Mouse (Mus musculus) left cerebral cortex, postnatal 25 days (tissue): ENCODE measurements around the gene Ccdc40. TPM values are rescaled to one million over a fixed set of nuclear protein-coding genes. Genes with fewer than 3 reads are reported as not detected.
A peak's percentile ranks its signal among the peaks of the same experiment; 100 is the strongest.

Experiments used
- DNase-seq, 2 experiments: peaks; one replicate each; pipeline ENCODE4 v3.0.0; 2022; ENCODE audit warnings: low spot score in 2 of 2, mixed read lengths in 1 of 2
- intact Hi-C: fragments of 180-260 bp; cut with DNase I; formaldehyde crosslinking; loops from one replicate; pipeline ENCODE4 v1.15.1; 2025
- total RNA-seq, 2 experiments: library from RNA; stranded (reverse); gene quantifications; 2 replicates each; pipeline ENCODE4 v1.2.3; 2021

Ccdc40 gene
- total RNA-seq, result 1 to 10 TPM in 1 of 2 experiments, under 1 TPM in 1; 0.98 to 1.4 TPM

GRCm38 (mm10) chr11:119228091-119228781 lies at the start of gene Ccdc40, which contains the start of gene Tbc1d16:
Gene Ccdc40 (plus strand): TSS chr11:119228572.
Gene Tbc1d16 (minus strand): TSS chr11:119228499.
- peak; percentile 34 to 68 for DNase-seq
- intact Hi-C loops, result no loop called here

GRCm38 (mm10) chr11:119180824-119181582 lies 47.4 kb upstream of the Ccdc40 start:
- intact Hi-C loops, result no loop called here
- no peak for DNase-seq

DNA sequence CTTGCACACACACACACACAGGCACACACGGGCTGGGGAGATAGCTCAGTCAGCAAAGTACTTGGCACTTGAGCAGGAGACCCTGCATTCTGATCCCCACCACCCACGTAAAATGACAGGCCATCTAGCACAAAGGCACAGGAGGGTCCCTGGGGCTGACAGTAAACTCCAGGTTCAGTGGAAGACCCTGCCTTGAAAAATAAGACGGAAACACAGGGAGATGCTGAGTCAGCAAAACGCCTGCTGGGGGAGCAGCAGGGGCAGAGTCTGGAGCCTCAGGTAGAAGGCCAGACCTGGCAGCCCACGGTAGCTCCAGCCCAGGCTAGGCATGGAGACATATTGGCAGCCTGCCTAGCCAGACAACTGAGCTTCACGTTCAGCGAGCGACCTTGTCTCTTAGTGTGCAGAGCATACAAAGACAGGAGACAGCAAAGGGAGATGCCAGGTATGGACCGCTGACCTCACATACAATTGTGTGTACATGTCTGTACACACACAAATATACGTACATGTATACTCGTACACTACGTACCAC lies 46.4 kb upstream of the Ccdc40 start:
- no peak for DNase-seq
- intact Hi-C loops, result no loop called here

- DNase-seq, result no peak
- intact Hi-C loops, result no loop called here
These were observed 44.6 kb upstream of the Ccdc40 start for GRCm38 (mm10) chr11:119183684-119184310.

DNA sequence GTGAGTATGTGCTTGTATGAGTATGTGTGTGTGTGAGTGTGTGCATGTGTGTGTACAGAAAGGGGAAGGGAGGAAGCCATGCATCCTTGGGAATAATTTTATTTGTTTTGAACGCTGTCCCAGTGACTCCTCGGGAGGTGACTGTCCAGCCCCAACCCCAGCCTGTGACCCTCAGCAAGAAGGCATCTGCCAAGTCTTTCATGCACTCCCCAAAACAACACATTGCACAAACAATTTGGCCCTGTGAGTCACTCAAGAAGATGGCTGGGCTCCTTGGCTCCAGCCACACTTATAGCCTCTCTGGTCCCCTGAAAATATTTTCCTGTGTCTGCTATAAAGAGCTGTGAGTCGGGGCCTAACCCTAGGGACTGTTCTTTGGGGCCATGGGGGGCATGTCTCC lies 42.0 kb upstream of the Ccdc40 start:
- intact Hi-C loops, result loop anchor here (5.0 kb wide), 1 partner anchor 74 kb away; no protein-coding TSS in a partner anchor
- DNase-seq, result no peak

DNA sequence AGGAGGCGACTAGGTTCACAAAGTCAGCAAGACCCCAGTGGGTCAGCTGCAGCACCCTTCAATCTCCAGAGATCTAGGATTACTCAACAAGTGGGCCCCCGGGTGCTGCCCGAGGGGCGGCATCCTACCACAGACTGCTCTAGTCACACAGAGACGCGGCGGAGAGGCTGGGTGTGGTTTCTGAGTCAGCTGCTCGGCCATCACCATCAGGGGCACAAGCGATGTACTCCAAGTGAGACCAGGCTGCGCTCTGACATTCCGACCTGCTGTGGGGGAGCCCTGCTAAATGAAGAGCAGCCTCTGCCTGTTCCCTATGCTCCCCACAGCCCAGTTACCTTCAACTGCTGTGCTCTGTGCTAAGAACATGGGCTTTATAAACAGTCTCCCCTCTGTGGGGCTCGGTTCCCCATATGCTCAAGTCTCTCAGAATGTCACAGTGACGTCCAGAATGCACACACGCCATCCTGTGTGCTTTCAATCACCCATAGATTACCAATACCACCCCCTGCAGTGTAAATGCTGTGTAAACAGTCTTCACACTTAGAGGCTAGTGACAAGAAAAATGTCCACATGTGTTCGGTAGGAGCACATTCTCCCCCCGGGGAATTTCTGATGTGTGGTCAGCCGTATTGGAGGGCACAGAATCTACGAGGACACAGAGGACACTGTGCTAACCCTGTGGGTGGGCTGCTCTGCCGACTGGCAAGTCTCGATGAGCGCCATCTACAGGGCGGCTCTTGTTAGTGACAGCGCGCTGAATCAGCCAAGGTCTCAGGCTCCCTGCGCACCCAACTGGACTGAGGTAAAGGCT lies 41.2 kb upstream of the Ccdc40 start:
- peak; percentile 60 to 61 for DNase-seq
- intact Hi-C loops, result loop anchor here (5.0 kb wide), 1 partner anchor 75 kb away; no protein-coding TSS in a partner anchor

- intact Hi-C loops, result loop anchor here (5.0 kb wide), 1 partner anchor 75 kb away; no protein-coding TSS in a partner anchor
These were observed 40.6 kb upstream of the Ccdc40 start for GRCm38 (mm10) chr11:119187800-119188197.

GRCm38 (mm10) chr11:119188389-119188788 lies 40.0 kb upstream of the Ccdc40 start:
- no peak for DNase-seq
- intact Hi-C loops, result loop anchor here (5.0 kb wide), 1 partner anchor 76 kb away; no protein-coding TSS in a partner anchor

More at GRCm38 (mm10) chr11:119187800-119188197, 40.6 kb upstream of the Ccdc40 start:
- DNase-seq, result no peak

- intact Hi-C loops, result loop anchor here (5.0 kb wide), 1 partner anchor 77 kb away; no protein-coding TSS in a partner anchor
- DNase-seq, result no peak
These were observed 39.1 kb upstream of the Ccdc40 start for GRCm38 (mm10) chr11:119189319-119189718.

GRCm38 (mm10) chr11:119190498-119190897 lies 37.9 kb upstream of the Ccdc40 start:
- DNase-seq, result peak; percentile 41 to 64
- intact Hi-C loops, result loop anchor here (2.0 kb wide), 2 partner anchors 102 to 140 kb away; no protein-coding TSS in a partner anchor

- DNase-seq, result no peak
- intact Hi-C loops, result loop anchor here (2.0 kb wide), 2 partner anchors 103 to 141 kb away; no protein-coding TSS in a partner anchor
These were observed 36.7 kb upstream of the Ccdc40 start for GRCm38 (mm10) chr11:119191606-119192081.

- intact Hi-C loops, result no loop called here
- DNase-seq, result no peak
These were observed 36.2 kb upstream of the Ccdc40 start for GRCm38 (mm10) chr11:119192176-119192575.

DNA sequence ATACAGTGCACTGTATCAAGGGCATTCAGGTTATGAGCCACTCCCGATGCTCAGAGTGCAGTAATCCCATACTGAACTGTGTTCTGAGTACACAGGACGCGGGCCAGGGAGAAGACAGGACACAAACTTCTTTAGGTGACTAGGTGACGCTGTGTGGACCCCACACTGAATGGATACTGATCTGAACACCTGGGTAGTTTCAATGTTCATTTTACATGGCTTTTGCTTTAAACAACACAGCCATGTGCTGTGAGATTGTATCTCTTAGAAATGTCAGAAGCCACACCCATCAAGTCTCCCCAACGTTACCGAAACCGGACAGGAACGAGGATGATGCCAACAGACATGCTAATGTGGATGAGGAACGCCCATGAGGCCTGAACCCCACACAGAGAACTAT lies 35.8 kb upstream of the Ccdc40 start:
- intact Hi-C loops, result no loop called here

DNA sequence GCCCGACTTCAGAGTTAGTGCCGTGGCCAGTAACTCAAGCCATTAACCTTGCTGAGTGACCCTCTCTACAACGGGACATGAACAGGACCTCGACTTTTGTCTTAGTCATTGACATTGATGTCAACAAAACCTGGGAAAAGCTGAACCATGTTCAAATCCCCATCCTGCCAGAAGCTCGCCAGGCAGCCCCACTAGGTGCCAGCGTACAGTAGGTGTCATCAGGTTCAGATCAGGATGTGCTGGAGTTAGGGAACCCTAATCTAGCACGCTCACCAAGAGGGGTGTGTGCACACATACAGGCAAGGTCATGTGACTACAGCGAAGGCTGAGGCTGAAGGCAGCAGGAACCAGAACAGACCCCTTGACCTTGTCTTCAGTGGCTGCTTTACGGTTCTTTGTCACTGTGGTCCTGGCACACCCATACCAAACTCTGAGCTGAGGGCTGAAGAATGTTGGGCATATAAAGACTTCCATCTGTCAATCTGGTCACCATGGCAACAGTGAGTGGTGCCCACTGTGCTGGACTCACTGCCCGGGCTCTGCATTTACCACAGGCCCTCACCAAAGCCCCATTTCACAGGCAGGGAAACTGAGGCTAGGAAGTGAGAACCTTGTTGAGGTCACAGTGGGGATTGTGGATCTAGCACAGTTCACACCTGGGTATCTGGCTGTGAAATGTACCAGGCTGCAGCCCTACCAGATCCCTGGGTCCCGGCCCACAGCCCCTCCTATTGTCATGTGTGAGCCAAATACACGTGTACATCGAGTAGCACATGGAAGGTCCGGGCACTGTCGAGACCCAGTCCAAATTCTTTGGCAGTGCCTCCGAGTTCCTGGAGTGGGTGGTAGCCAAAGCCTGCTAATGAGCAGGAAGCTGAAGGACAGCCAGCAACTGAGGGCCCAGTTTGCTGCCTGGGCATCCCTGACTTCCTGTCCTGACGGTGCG lies 30.5 kb upstream of the Ccdc40 start:
- intact Hi-C loops, result no loop called here
- DNase-seq, result peak in 1 of 2 experiments; percentile 40

More for the DNA sequence above, 35.8 kb upstream of the Ccdc40 start:
- DNase-seq, result no peak

- peak; percentile 76 to 93 for DNase-seq
- intact Hi-C loops, result no loop called here
These were observed 29.7 kb upstream of the Ccdc40 start for GRCm38 (mm10) chr11:119198564-119199232.

DNA sequence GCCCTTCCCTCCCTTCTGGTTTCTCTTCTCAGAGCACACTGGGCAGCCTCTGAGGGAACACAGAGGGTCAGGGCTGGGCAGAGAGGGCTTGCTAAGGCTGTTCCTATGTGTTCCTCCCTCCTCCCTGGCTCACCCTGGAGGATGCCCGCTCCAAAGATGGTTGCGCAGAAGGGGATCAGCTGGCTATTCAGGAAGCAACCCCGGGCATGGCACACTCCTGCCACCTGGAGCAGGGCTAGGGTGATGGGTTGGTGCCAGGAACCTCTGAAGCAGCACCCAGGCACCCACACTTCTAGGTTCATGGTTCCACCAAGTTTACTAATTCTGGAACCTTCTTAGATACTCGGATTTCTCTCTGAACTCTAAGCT lies 29.2 kb upstream of the Ccdc40 start:
- DNase-seq, result no peak
- intact Hi-C loops, result no loop called here

DNA sequence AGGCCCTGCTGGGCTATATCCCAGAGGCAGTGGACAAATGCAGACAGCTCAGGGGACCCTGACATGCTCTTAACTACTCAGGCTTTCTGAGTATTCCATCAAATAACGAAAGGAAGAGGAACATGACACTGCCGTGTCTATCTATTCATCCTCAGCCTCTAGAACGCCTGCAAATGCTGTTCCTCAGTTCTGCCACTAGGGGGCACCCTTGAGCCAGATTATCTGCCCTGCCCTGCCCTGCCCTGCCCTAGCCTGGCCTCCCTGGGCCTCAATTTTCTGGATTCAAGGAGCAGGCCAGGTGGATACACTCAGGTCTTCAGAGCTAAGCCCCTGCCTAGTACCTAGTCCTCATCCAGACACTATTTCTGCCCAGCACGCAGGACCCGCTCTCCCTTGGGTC lies 24.9 kb upstream of the Ccdc40 start:
- no peak for DNase-seq
- intact Hi-C loops, result no loop called here
